Comparison of ENCODE assay signal across 13 mouse cellular contexts in the genomic region with DNA sequence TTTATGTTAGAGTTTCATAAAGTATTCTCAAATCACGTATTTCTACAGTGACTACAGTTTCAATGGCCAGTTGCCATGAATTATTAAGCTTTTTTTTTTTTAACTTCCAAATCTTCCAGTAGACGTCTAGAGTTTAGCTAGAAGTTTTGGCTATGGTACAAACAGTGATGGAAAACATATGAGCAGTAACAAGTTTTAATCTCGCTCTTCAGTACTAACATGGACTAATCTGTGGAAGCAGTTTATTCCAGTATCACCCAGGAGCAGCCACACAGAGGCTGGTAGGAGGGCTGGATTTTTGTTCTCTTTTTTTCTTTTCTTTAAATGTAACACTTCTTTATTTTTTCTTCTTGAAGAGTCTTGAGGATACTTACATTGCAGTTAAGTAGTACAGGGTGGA. TPM values are rescaled to one million over a fixed set of nuclear protein-coding genes. Genes with fewer than 3 reads are reported as not detected.
DNase-seq lines count a peak whose midpoint lies in the region; ATAC-seq and TF ChIP-seq lines count a peak whose summit lies in the region.
"Had no signal": no experiment of that assay in that cellular context is flagged by ENCODE, and none has a peak within 500 bp of the region (broad histone marks: within the 10 kb centered on the region; RNA-seq: fewer than 3 reads in every experiment).

Aspn (plus strand) TSS at position 165 of the 400 bp plus-strand sequence.

- H3K36me3 ChIP-seq in heart, embryonic 10.5 days: no peaks in the 10 kb centered on the region
- no peaks in the 10 kb centered on the region for H3K36me3 ChIP-seq in heart, embryonic 12.5 days
- no peaks in the 10 kb centered on the region for H3K36me3 ChIP-seq in intestine, postnatal 0 days (ENCODE audit: control insufficient read depth, insufficient read depth)
- H3K36me3 ChIP-seq: hindbrain, embryonic 12.5 days had no signal

- no peak within 1 kb of the TSS for H3K4me3 ChIP-seq in heart, embryonic 10.5 days
- H3K4me3 ChIP-seq in brown adipose tissue, adult 24 weeks (ENCODE audit: insufficient read depth, low read depth, low read length): no peak within 1 kb of the TSS
- no peak within 1 kb of the TSS for H3K4me3 ChIP-seq in heart, embryonic 12.5 days
- no peak within 1 kb of the TSS for H3K4me3 ChIP-seq in intestine, postnatal 0 days (ENCODE audit: low read depth, low read length)
- H3K4me3 ChIP-seq: forebrain, embryonic 13.5 days; hindbrain, embryonic 12.5 days had no signal

- H3K27ac ChIP-seq in heart, embryonic 10.5 days: no peak within 1 kb of the TSS
- H3K27ac ChIP-seq in brown adipose tissue, adult 24 weeks (replicated peaks; ENCODE audit: low read depth, low read length): no peak within 1 kb of the TSS
- H3K27ac ChIP-seq in heart, embryonic 12.5 days (ENCODE audit: poor library complexity, severe bottlenecking): peak within 1 kb of the TSS; percentile 84; the same call in 1 of the 2 replicates
- H3K27ac ChIP-seq in intestine, postnatal 0 days (ENCODE audit: low read depth, low read length): no peak within 1 kb of the TSS
- H3K27ac ChIP-seq: forebrain, embryonic 13.5 days; hindbrain, embryonic 12.5 days; macrophage had no signal

- no peaks in the 10 kb centered on the region for H3K27me3 ChIP-seq in heart, embryonic 10.5 days (ENCODE audit: insufficient read depth, poor library complexity, severe bottlenecking)
- H3K27me3 ChIP-seq in heart, embryonic 12.5 days (replicated peaks): no peaks in the 10 kb centered on the region
- H3K27me3 ChIP-seq in intestine, postnatal 0 days (replicated peaks; ENCODE audit: control insufficient read depth, insufficient read depth, low read length): no peaks in the 10 kb centered on the region
- H3K27me3 ChIP-seq: forebrain, embryonic 13.5 days; hindbrain, embryonic 12.5 days had no signal

- DNase-seq in heart, adult 18-20 months: peak; percentile 13 to 45
- DNase-seq in heart, embryonic 10.5 days (ENCODE audit: low spot score): no peak
- no peak for DNase-seq in cerebellum, adult 11 months
- DNase-seq: kidney, postnatal 36 days; right cerebral cortex, adult 18-20 months had no signal

- H3K4me2 ChIP-seq in heart, embryonic 12.5 days: no peak within 1 kb of the TSS
- H3K4me2 ChIP-seq in intestine, postnatal 0 days (replicated peaks; ENCODE audit: low read depth): no peak within 1 kb of the TSS
- H3K4me2 ChIP-seq: forebrain, embryonic 13.5 days; hindbrain, embryonic 12.5 days had no signal

- 87% methylated on average over 3 of the region's 3 CpGs for WGBS in heart, embryonic 10.5 days
- WGBS in heart, embryonic 12.5 days: 69% methylated on average over 3 of the region's 3 CpGs
- 69% methylated on average over 3 of the region's 3 CpGs for WGBS in intestine, postnatal 0 days

- no peak for ATAC-seq in heart, embryonic 12.5 days (ENCODE audit: insufficient number of reproducible peaks, low FRiP score)
- ATAC-seq in intestine, postnatal 0 days: no peak
- ATAC-seq in cerebellum, adult (ENCODE audit: insufficient number of reproducible peaks, low FRiP score, low TSS enrichment): no peak
- ATAC-seq in granulocyte monocyte progenitor cell, adult 5-6 weeks (replicated peaks; ENCODE audit: poor library complexity, severe bottlenecking): no peak
- ATAC-seq: forebrain, embryonic 13.5 days had no signal

- H3K9me3 ChIP-seq in heart, embryonic 10.5 days: no peaks in the 10 kb centered on the region
- no peaks in the 10 kb centered on the region for H3K9me3 ChIP-seq in heart, embryonic 12.5 days (replicated peaks)
- no peaks in the 10 kb centered on the region for H3K9me3 ChIP-seq in intestine, postnatal 0 days (ENCODE audit: control insufficient read depth)
- H3K9me3 ChIP-seq: forebrain, embryonic 13.5 days; hindbrain, embryonic 12.5 days had no signal

- H3K4me1 ChIP-seq in heart, embryonic 10.5 days: peaks cover 8% of the 10 kb centered on the region; the same call in 1 of the 2 replicates
- H3K4me1 ChIP-seq in brown adipose tissue, adult 24 weeks (ENCODE audit: control insufficient read depth, insufficient read depth, insufficient read length, low read length): no peaks in the 10 kb centered on the region
- peaks cover 8% of the 10 kb centered on the region for H3K4me1 ChIP-seq in heart, embryonic 12.5 days (replicated peaks)
- H3K4me1 ChIP-seq in intestine, postnatal 0 days (replicated peaks; ENCODE audit: control insufficient read depth, insufficient read depth, low read length): no peaks in the 10 kb centered on the region
- H3K4me1 ChIP-seq: forebrain, embryonic 13.5 days; hindbrain, embryonic 12.5 days had no signal

- no peak for TF ChIP-seq CTCF in intestine, postnatal 0 days (IDR thresholded peaks at IDR 0.05; ENCODE audit: low read depth)

- H3K9ac ChIP-seq in heart, embryonic 12.5 days: no peak within 1 kb of the TSS
- H3K9ac ChIP-seq in intestine, postnatal 0 days (ENCODE audit: low read depth, low read length): no peak within 1 kb of the TSS
- H3K9ac ChIP-seq: forebrain, embryonic 13.5 days; hindbrain, embryonic 12.5 days had no signal

RNA-seq across cellular contexts. Expression of gene Aspn, which starts in this region (rescaled TPM):
- 10 to 100 TPM; 13.3 to 16.9 TPM for total RNA-seq in heart, adult 18-20 months (2021)
- 0.21 TPM in 2 replicates for polyA plus RNA-seq in heart, embryonic 10.5 days (2016; fragmentation: Nextera tagmentation; extraction: Ambion mirVana)
- 28.9 and 34.2 TPM in 2 replicates for polyA plus RNA-seq in brown adipose tissue, adult 24 weeks (2012; ENCODE audit: insufficient read depth, insufficient read length, missing spikeins)
- 2.5 and 3.7 TPM in 2 replicates for polyA plus RNA-seq in heart, embryonic 12.5 days (2016; fragmentation: Nextera tagmentation; extraction: Ambion mirVana)
- 45.9 and 46.8 TPM in 2 replicates for polyA plus RNA-seq in intestine, postnatal 0 days (2015; fragmentation: Nextera tagmentation; extraction: Ambion mirVana)
- total RNA-seq in granulocyte monocyte progenitor cell, adult 5-6 weeks (2014; fragmentation: Nextera tagmentation): not detected in 2 replicates
- total RNA-seq in granulocyte monocyte progenitor cell, adult 5-6 weeks (2017): not detected in 2 replicates
- polyA plus RNA-seq: macrophage had no signal

Comparison
In these comparisons a context has a peak if more than half of its experiments do, and no peak if none do; other contexts are left out.
1. RNA of gene Aspn (total RNA-seq): 13.3 to 16.9 TPM in heart, adult 18-20 months; not detected in granulocyte monocyte progenitor cell, adult 5-6 weeks; every median in the first group is over 10 times any median in the second.
2. DNase-seq: peak in heart, adult 18-20 months (2 of 2); none in heart, embryonic 10.5 days (single experiment) and cerebellum, adult 11 months (single experiment).